Mouse (Mus musculus): ENCODE measurements around the gene Prkce. TPM values are rescaled to one million over a fixed set of nuclear protein-coding genes. Genes with fewer than 3 reads are reported as not detected.

The Prkce gene
- polyA plus RNA-seq, 2 experiments: 0.32 to 0.37 TPM

DNA sequence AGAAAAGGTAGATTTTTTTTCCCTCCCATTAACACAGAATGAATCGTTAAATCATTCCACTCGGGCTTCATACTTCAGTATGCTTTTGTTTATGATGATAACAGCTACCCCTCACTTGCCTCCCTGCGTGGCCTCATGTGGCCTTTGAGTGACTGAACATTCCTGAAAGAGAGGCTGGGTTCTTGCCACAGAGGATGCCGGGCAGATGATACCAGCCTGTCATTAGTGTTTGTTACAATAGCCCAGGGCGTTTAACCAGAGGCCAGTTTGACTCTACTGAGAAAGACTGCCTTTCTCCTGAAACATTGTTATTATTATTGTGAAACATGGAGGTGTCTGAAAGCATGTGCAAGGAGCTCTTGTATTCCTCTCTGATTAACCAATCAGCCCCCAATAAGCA, 444.2 kb downstream of the Prkce start:
- H3K4me2 ChIP-seq (ENCODE audit: low read depth): no peak overlapping the region
- no peak overlapping the region for H3K9ac ChIP-seq (replicated peaks)
- no peak overlapping the region for H3K27ac ChIP-seq
- H3K27me3 ChIP-seq (ENCODE audit: control insufficient read depth, insufficient read depth, low read length): no peaks in the 10 kb centered on the region
- ATAC-seq (ENCODE audit: insufficient read depth): no peak
- no peak overlapping the region for H3K4me3 ChIP-seq (ENCODE audit: insufficient read depth in 1 of 2, low read depth in 2 of 2, low read length in 2 of 2)
- no peaks in the 10 kb centered on the region for H3K9me3 ChIP-seq (ENCODE audit: control insufficient read depth, low read length)
- TF ChIP-seq EP300 (IDR thresholded peaks at IDR 0.05; ENCODE audit: low read depth) (no peak), CTCF (IDR thresholded peaks at IDR 0.05; ENCODE audit: low read depth) (no peak)
- no peak for DNase-seq (ENCODE audit: low read depth in 3 of 3, low spot score in 3 of 3)
- WGBS (ENCODE audit: insufficient replicate concordance): 55% methylated on average over 5 of the region's 5 CpGs
- H3K4me1 ChIP-seq (replicated peaks; ENCODE audit: control insufficient read depth in 2 of 2, insufficient read depth in 2 of 2, low read length in 1 of 2): peaks cover 0 to 2% of the 10 kb centered on the region in 2 experiments; a peak in 2 of 4 replicates
- H3K36me3 ChIP-seq (replicated peaks; ENCODE audit: control insufficient read depth, insufficient read depth, low read depth): no peaks in the 10 kb centered on the region

DNA sequence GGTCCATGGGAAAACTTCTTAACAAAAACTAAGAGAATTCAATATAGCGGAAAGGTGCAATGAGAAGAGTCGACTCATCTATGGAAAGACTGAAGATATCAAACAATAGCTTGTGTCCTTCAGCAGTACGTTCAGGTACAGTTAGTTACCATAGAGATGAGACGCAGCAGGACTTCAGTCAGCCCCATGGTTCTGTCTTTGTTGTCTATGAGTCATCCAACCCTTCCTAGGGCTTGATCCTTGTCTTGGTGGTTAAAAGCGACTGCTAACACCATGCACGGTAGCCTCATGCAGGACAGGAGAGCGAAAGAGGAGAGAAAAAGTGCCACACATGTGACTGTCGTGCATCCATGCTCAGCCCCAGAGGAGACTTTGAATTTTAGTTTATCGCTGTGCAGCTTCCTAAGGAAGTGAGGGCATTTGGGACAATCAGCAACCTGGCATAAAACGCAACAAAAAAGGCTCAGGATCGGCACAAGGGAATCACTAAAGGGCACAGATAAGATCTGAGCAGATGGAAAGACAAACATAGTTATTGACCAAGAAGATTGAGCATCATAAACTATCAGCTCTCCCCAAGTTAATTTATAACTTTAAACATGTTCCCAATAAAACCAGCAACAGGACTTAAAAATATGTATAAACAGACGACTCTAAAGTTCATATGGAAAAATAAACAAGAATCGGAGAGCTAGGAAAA, 448.2 kb downstream of the Prkce start:
- no peak for DNase-seq (ENCODE audit: low read depth in 3 of 3, low spot score in 3 of 3)
- WGBS (ENCODE audit: insufficient replicate concordance): 67% methylated on average over 13 of the region's 13 CpGs

DNA sequence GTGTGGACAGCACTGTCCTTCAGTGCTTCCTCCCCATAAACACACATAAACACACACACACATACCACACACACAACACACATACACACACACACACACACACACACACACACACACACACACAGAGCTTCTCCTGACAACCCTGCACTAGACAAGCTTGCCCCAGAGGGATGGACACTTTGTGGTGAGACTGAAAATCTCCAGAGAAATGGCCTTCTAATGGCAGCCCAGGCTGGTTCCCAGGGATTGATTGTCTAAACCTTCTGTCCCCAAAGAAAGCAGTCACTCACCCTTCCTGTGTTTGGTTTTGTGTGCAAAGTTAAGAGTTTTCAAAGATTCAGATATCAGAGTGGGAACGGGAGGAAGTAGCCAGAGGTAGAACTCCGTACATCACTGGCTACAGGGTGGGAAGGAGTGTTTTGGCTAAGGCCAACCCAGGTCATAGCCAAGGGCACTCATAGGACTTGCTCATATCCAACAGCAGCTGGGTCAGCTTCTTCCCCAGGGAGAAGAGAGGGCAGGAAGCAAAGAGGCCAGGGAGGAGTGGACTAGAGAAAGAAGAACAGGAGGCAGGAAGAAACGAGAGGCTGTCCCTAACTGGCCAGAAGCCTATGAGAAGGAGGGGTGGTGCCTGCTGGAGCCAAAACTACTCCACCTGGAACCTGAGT, 450.1 kb downstream of the Prkce start:
- no peaks in the 10 kb centered on the region for H3K27me3 ChIP-seq (ENCODE audit: control insufficient read depth, insufficient read depth, low read length)
- no peaks in the 10 kb centered on the region for H3K9me3 ChIP-seq (ENCODE audit: control insufficient read depth, low read length)
- no peak for TF ChIP-seq EP300 (IDR thresholded peaks at IDR 0.05; ENCODE audit: low read depth)
- TF ChIP-seq CTCF (IDR thresholded peaks at IDR 0.05; ENCODE audit: low read depth): no peak
- H3K36me3 ChIP-seq (replicated peaks; ENCODE audit: control insufficient read depth, insufficient read depth, low read depth): no peaks in the 10 kb centered on the region
- no peak overlapping the region for H3K4me2 ChIP-seq (ENCODE audit: low read depth)
- DNase-seq (ENCODE audit: low read depth in 3 of 3, low spot score in 3 of 3) (no peak), ATAC-seq (ENCODE audit: insufficient read depth) (no peak)
- WGBS (ENCODE audit: insufficient replicate concordance): 46% methylated on average over 3 of the region's 3 CpGs
- H3K27ac ChIP-seq: no peak overlapping the region
- H3K4me1 ChIP-seq (replicated peaks; ENCODE audit: control insufficient read depth in 2 of 2, insufficient read depth in 2 of 2, low read length in 1 of 2): peaks cover 0 to 2% of the 10 kb centered on the region in 2 experiments; a peak in 2 of 4 replicates
- no peak overlapping the region for H3K9ac ChIP-seq (replicated peaks)
- no peak overlapping the region for H3K4me3 ChIP-seq (ENCODE audit: insufficient read depth in 1 of 2, low read depth in 2 of 2, low read length in 2 of 2)

More for the DNA sequence above, 448.2 kb downstream of the Prkce start:
- Histone ChIP-seq H3K36me3 (replicated peaks; ENCODE audit: control insufficient read depth, insufficient read depth, low read depth) (no peaks in the 10 kb centered on the region), H3K27ac (no peak overlapping the region), H3K27me3 (ENCODE audit: control insufficient read depth, insufficient read depth, low read length) (no peaks in the 10 kb centered on the region), H3K9ac (replicated peaks) (no peak overlapping the region), H3K4me1 (replicated peaks; ENCODE audit: control insufficient read depth in 2 of 2, insufficient read depth in 2 of 2, low read length in 1 of 2) (peaks cover 0 to 2% of the 10 kb centered on the region in 2 experiments; a peak in 2 of 4 replicates), H3K4me2 (ENCODE audit: low read depth) (no peak overlapping the region), H3K4me3 (ENCODE audit: insufficient read depth in 1 of 2, low read depth in 2 of 2, low read length in 2 of 2) (no peak overlapping the region), H3K9me3 (ENCODE audit: control insufficient read depth, low read length) (no peaks in the 10 kb centered on the region)
- ATAC-seq (ENCODE audit: insufficient read depth): no peak
- TF ChIP-seq CTCF (IDR thresholded peaks at IDR 0.05; ENCODE audit: low read depth) (no peak), EP300 (IDR thresholded peaks at IDR 0.05; ENCODE audit: low read depth) (no peak)

DNA sequence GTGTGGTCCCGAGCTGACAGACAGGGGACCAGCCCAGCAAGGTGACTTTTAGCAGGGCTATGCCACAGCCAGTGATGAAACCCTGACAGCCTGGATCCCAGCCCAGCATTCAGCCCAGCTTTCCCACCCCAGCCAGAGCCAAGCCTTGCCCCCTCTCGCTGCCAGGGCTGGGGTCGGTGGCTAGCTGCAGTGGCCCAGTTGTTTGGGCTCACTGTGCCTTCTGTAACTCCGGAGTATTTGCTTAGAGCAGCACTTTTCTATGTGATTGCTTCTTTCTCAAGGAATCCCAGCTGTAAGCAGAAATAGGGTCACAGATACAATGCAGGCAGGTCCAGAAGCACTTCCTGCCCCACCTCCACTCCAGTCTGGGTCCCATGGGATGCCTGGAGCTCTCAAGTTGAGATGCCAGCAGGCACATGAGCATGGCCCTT, 450.9 kb downstream of the Prkce start:
- no peak for DNase-seq (ENCODE audit: low read depth in 3 of 3, low spot score in 3 of 3)
- no peaks in the 10 kb centered on the region for H3K9me3 ChIP-seq (ENCODE audit: control insufficient read depth, low read length)
- no peak overlapping the region for H3K4me2 ChIP-seq (ENCODE audit: low read depth)
- TF ChIP-seq CTCF (IDR thresholded peaks at IDR 0.05; ENCODE audit: low read depth) (no peak), EP300 (IDR thresholded peaks at IDR 0.05; ENCODE audit: low read depth) (no peak)
- H3K27ac ChIP-seq: no peak overlapping the region
- ATAC-seq (ENCODE audit: insufficient read depth): no peak
- no peak overlapping the region for H3K4me3 ChIP-seq (ENCODE audit: insufficient read depth in 1 of 2, low read depth in 2 of 2, low read length in 2 of 2)
- no peaks in the 10 kb centered on the region for H3K36me3 ChIP-seq (replicated peaks; ENCODE audit: control insufficient read depth, insufficient read depth, low read depth)
- no peaks in the 10 kb centered on the region for H3K27me3 ChIP-seq (ENCODE audit: control insufficient read depth, insufficient read depth, low read length)
- no peak overlapping the region for H3K9ac ChIP-seq (replicated peaks)
- 56% methylated on average over 4 of the region's 4 CpGs for WGBS (ENCODE audit: insufficient replicate concordance)
- peaks cover 0 to 2% of the 10 kb centered on the region in 2 experiments; a peak in 2 of 4 replicates for H3K4me1 ChIP-seq (replicated peaks; ENCODE audit: control insufficient read depth in 2 of 2, insufficient read depth in 2 of 2, low read length in 1 of 2)

DNA sequence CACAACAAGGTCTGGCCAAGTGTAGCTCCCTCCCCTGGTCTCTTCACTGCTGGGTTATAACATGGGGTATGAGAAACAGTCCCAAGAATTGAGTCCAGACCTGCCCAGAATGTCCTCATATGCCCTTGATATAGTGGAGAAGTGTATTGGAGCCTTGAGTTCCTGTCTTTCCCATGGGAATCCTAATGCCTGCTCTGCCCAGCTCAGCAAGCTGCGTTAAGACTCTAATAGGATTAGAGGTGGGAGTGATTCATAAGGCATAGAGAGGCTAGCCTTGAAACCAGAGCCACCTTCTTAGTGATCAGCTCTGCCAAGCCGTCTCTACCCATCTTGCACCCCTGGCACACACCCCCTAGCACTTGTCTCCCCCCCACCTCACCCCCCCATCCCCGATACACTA, 455.3 kb downstream of the Prkce start:
- H3K36me3 ChIP-seq (replicated peaks; ENCODE audit: control insufficient read depth, insufficient read depth, low read depth): no peaks in the 10 kb centered on the region
- ATAC-seq (ENCODE audit: insufficient read depth): no peak
- no peaks in the 10 kb centered on the region for H3K9me3 ChIP-seq (ENCODE audit: control insufficient read depth, low read length)
- no peak overlapping the region for H3K4me3 ChIP-seq (ENCODE audit: insufficient read depth in 1 of 2, low read depth in 2 of 2, low read length in 2 of 2)
- WGBS (ENCODE audit: insufficient replicate concordance): 79% methylated on average over 3 of the region's 3 CpGs
- H3K27ac ChIP-seq: no peak overlapping the region
- H3K27me3 ChIP-seq (ENCODE audit: control insufficient read depth, insufficient read depth, low read length): no peaks in the 10 kb centered on the region
- H3K9ac ChIP-seq (replicated peaks): no peak overlapping the region
- H3K4me1 ChIP-seq (replicated peaks; ENCODE audit: control insufficient read depth in 2 of 2, insufficient read depth in 2 of 2, low read length in 1 of 2): no peaks in the 10 kb centered on the region
- H3K4me2 ChIP-seq (ENCODE audit: low read depth): no peak overlapping the region
- DNase-seq (ENCODE audit: low read depth in 3 of 3, low spot score in 3 of 3): no peak
- TF ChIP-seq CTCF (IDR thresholded peaks at IDR 0.05; ENCODE audit: low read depth) (no peak), EP300 (IDR thresholded peaks at IDR 0.05; ENCODE audit: low read depth) (no peak)
